Mouse (Mus musculus): ENCODE results near the gene Zfp462.

The Zfp462 gene

DNA sequence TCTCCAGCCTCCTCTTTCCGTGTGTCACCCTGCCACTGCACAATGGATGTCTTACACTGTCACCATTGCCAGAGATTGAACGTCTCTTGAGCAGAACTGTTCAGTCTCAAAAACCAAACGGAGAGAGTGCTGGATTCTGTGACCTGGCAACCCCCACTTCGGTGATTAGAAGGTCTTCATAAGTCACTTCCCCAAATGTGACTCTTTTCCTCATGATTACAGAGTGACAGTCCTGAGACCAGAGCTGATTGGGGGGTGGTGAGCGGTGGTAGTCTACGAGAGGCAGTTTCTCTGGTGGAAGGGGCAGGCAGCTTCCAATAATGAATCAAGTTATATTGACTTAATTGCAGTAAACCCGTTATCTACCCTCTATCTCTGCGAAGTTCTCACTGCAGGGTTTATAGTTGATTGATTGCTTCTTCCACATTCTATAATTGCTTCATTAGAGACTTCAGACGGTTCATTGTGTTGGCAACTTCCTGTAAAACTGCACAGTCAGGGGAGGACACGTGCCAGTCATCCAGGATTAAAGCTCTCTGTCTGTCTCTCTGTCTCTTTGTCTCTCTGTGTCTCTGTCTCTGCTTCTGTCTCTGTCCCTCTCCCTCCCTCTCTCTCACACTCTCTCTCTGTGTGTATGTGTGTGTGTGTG is 173.1 kb downstream of the Zfp462 start:
- DNase-seq (ENCODE audit: low spot score in 2 of 2): no peak

DNA sequence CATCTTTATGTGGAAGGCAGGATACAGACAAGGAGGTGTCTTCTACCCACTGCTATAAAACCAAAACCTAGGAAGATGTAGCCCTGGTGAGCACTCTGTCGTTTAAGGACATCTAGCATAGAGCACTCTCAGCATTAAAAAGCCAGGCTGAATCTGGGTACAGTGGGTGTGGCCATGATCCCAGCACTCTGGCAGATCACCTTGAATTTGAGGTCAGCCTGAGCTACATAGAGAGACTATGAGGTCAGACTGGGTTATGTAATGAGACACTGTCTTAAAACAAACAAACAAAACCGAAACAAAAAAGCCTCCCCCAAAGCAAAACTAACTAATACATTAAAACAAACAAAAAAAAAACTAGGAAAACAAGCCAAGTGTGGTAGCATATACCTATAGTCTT is 176.3 kb downstream of the Zfp462 start:
- no peak for DNase-seq (ENCODE audit: low spot score in 2 of 2)

GRCm38 (mm10) chr4:55121952-55122351 is 177.1 kb downstream of the Zfp462 start:
- no peak for DNase-seq (ENCODE audit: low spot score in 2 of 2)

DNA sequence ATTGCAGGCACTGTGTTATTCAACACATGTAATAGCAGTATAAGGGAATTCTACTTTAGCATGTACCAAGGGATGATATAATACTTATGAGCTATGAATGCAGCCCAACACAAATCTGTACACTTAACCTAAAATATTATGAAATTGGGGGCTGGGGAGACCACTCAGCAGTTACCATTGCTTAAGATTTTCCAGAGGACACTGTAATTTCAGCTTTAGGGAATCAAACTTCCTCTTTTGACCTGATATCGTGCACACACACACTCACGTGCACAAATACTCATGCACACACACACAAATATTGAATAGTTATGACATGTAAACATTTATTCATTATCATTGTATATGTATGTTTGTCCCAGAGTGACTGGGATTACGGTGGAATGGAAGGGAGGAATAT is 179.3 kb downstream of the Zfp462 start:
- DNase-seq (ENCODE audit: low spot score in 2 of 2): no peak

- DNase-seq (ENCODE audit: low spot score in 2 of 2): peak in 1 of 2 experiments; percentile 36
These were observed 180.3 kb downstream of the Zfp462 start for GRCm38 (mm10) chr4:55125048-55125737.

GRCm38 (mm10) chr4:55125738-55126054 is 180.8 kb downstream of the Zfp462 start:
- DNase-seq (ENCODE audit: low spot score in 2 of 2): no peak

- DNase-seq (ENCODE audit: low spot score in 2 of 2): no peak
These were observed 182.5 kb downstream of the Zfp462 start for GRCm38 (mm10) chr4:55127228-55127901.

- DNase-seq (ENCODE audit: low spot score in 2 of 2): no peak
These were observed 183.4 kb downstream of the Zfp462 start for GRCm38 (mm10) chr4:55128088-55128835.
